ENCODE assay signal across 16 mouse cellular contexts in genomic region chr12:5099572-5099971, GRCm38 (mm10).
A peak's percentile ranks its signal among the peaks of the same experiment; 100 is the strongest.
DNase-seq lines count a peak whose midpoint lies in the region; ATAC-seq and TF ChIP-seq lines count a peak whose summit lies in the region.
"Had no signal": no experiment of that assay in that cellular context is flagged by ENCODE, and none has a peak within 500 bp of the region (broad histone marks: within the 10 kb centered on the region; RNA-seq: fewer than 3 reads in every experiment).

No protein-coding gene starts in this region.

- peak; percentile 36; the same call in 1 of the 2 replicates for TF ChIP-seq CTCF in kidney, postnatal 0 days (IDR thresholded peaks at IDR 0.05; ENCODE audit: low read depth)

- H3K36me3 ChIP-seq in embryonic facial prominence, embryonic 14.5 days (ENCODE audit: control insufficient read depth, insufficient read depth, low read length), result no peaks in the 10 kb centered on the region; the same call in 1 of the 2 replicates
- H3K36me3 ChIP-seq in embryonic facial prominence, embryonic 10.5 days (replicated peaks), result 0 out of 2 replicates have a peak, but pooled peaks cover 7% of the 10 kb centered on the region
- H3K36me3 ChIP-seq in kidney, postnatal 0 days (ENCODE audit: insufficient read depth, low read length), result no peaks in the 10 kb centered on the region
- H3K36me3 ChIP-seq: limb, embryonic 10.5 days; liver, embryonic 13.5 days had no signal

- no peak for ATAC-seq in embryonic facial prominence, embryonic 14.5 days (ENCODE audit: low read depth)
- ATAC-seq in kidney, postnatal 0 days (replicated peaks; ENCODE audit: low FRiP score, low read depth), result no peak
- ATAC-seq: midbrain, embryonic 16.5 days had no signal

- H3K9me3 ChIP-seq in embryonic facial prominence, embryonic 14.5 days (ENCODE audit: control insufficient read depth, low read length), result no peaks in the 10 kb centered on the region
- no peaks in the 10 kb centered on the region for H3K9me3 ChIP-seq in embryonic facial prominence, embryonic 10.5 days
- H3K9me3 ChIP-seq in kidney, postnatal 0 days (replicated peaks; ENCODE audit: low read length), result no peaks in the 10 kb centered on the region
- H3K9me3 ChIP-seq: embryonic facial prominence, embryonic 12.5 days; limb, embryonic 10.5 days; liver, embryonic 13.5 days; neural tube, embryonic 12.5 days had no signal

- peak; percentile 20 for DNase-seq in embryonic facial prominence, embryonic 14.5 days (ENCODE audit: low spot score)
- no peak for DNase-seq in embryonic facial prominence, embryonic 10.5 days (ENCODE audit: low spot score)
- DNase-seq in kidney, postnatal 0 days (ENCODE audit: low spot score), result no peak
- DNase-seq in kidney, adult 18-20 months, result no peak
- DNase-seq in right cerebral cortex, postnatal 10 days (ENCODE audit: low spot score in 2 of 2), result peak; percentile 54 to 68
- no peak for DNase-seq in right cerebral cortex, postnatal 36 days (ENCODE audit: low spot score in 2 of 2)
- DNase-seq in urinary bladder, postnatal 36 days (ENCODE audit: low spot score in 2 of 2), result no peak
- DNase-seq: B cell, adult 2 months; cerebellum, postnatal 25 days; liver, embryonic 13.5 days; spleen, adult 18-20 months; thymus, postnatal 4 days had no signal

- no peaks in the 10 kb centered on the region for H3K27me3 ChIP-seq in embryonic facial prominence, embryonic 14.5 days (replicated peaks; ENCODE audit: control insufficient read depth, insufficient read depth, low read length)
- no peaks in the 10 kb centered on the region for H3K27me3 ChIP-seq in embryonic facial prominence, embryonic 10.5 days (replicated peaks; ENCODE audit: low read depth, poor library complexity, severe bottlenecking)
- H3K27me3 ChIP-seq in kidney, postnatal 0 days (ENCODE audit: insufficient read depth, low read length), result no peaks in the 10 kb centered on the region
- H3K27me3 ChIP-seq: embryonic facial prominence, embryonic 12.5 days; liver, embryonic 13.5 days; neural tube, embryonic 12.5 days had no signal

- no peak overlapping the region for H3K27ac ChIP-seq in embryonic facial prominence, embryonic 14.5 days (replicated peaks; ENCODE audit: low read depth, low read length)
- H3K27ac ChIP-seq in embryonic facial prominence, embryonic 10.5 days (replicated peaks), result no peak overlapping the region
- H3K27ac ChIP-seq in kidney, postnatal 0 days, result no peak overlapping the region
- H3K27ac ChIP-seq: embryonic facial prominence, embryonic 12.5 days; limb, embryonic 10.5 days; liver, embryonic 13.5 days; neural tube, embryonic 12.5 days had no signal

- no peak overlapping the region for H3K4me2 ChIP-seq in embryonic facial prominence, embryonic 14.5 days (ENCODE audit: low read depth, low read length)
- no peak overlapping the region for H3K4me2 ChIP-seq in kidney, postnatal 0 days (ENCODE audit: low read length)
- H3K4me2 ChIP-seq: embryonic facial prominence, embryonic 12.5 days; liver, embryonic 13.5 days; neural tube, embryonic 12.5 days had no signal

- no peaks in the 10 kb centered on the region for H3K4me1 ChIP-seq in embryonic facial prominence, embryonic 14.5 days (ENCODE audit: control insufficient read depth, insufficient read depth, low read length)
- no peaks in the 10 kb centered on the region for H3K4me1 ChIP-seq in embryonic facial prominence, embryonic 10.5 days
- H3K4me1 ChIP-seq in kidney, postnatal 0 days (replicated peaks; ENCODE audit: insufficient read depth, low read length), result no peaks in the 10 kb centered on the region
- H3K4me1 ChIP-seq: embryonic facial prominence, embryonic 12.5 days; limb, embryonic 10.5 days; liver, embryonic 13.5 days; neural tube, embryonic 12.5 days had no signal

- H3K4me3 ChIP-seq in embryonic facial prominence, embryonic 14.5 days (ENCODE audit: low read depth, low read length), result no peak overlapping the region
- no peak overlapping the region for H3K4me3 ChIP-seq in embryonic facial prominence, embryonic 10.5 days
- H3K4me3 ChIP-seq in kidney, postnatal 0 days (replicated peaks; ENCODE audit: low read depth, low read length), result no peak overlapping the region
- H3K4me3 ChIP-seq: embryonic facial prominence, embryonic 12.5 days; limb, embryonic 10.5 days; liver, embryonic 13.5 days; neural tube, embryonic 12.5 days had no signal

- H3K9ac ChIP-seq in embryonic facial prominence, embryonic 14.5 days (ENCODE audit: low read depth, low read length), result no peak overlapping the region
- H3K9ac ChIP-seq in kidney, postnatal 0 days (ENCODE audit: low read depth, low read length), result no peak overlapping the region
- H3K9ac ChIP-seq: embryonic facial prominence, embryonic 12.5 days; liver, embryonic 13.5 days; neural tube, embryonic 12.5 days had no signal

- 87% methylated on average over 9 of the region's 9 CpGs for WGBS in embryonic facial prominence, embryonic 14.5 days
- WGBS in embryonic facial prominence, embryonic 10.5 days, result 89% methylated on average over 9 of the region's 9 CpGs
- WGBS in kidney, postnatal 0 days, result 84% methylated on average over 9 of the region's 9 CpGs

Comparison
In these comparisons a context has a peak if more than half of its experiments do, and no peak if none do; other contexts are left out.
1. DNase-seq: peak in embryonic facial prominence, embryonic 14.5 days (single experiment) and right cerebral cortex, postnatal 10 days (2 of 2); none in embryonic facial prominence, embryonic 10.5 days (single experiment), kidney, postnatal 0 days (single experiment), kidney, adult 18-20 months (single experiment), right cerebral cortex, postnatal 36 days (0 of 2) and urinary bladder, postnatal 36 days (0 of 2).